Mouse (Mus musculus) megakaryocyte, embryonic 14.5 days (primary cell): ENCODE data around the gene Pxk.

Experiments used
- FLI1 ChIP-seq: IDR thresholded peaks from 2 replicates; pipeline ENCODE4 v1.6.1; 2012; ENCODE audit warnings: low read length, inconsistent platforms, mixed read lengths
- GATA1 ChIP-seq: IDR thresholded peaks from 3 replicates; pipeline ENCODE4 v1.6.1; 2012; ENCODE audit warnings: mixed read lengths, low read length, inconsistent platforms, borderline replicate concordance

- TF ChIP-seq GATA1 (no peak), FLI1 (no peak)
These were observed 21.9 kb downstream of the Pxk start for GRCm38 (mm10) chr14:8119904-8120303.
